Mouse (Mus musculus) hindbrain, embryonic 10.5 days (tissue): ENCODE results near the gene Ctnnbl1. TPM values are rescaled to one million over a fixed set of nuclear protein-coding genes. Genes with fewer than 3 reads are reported as not detected.
A peak's percentile ranks its signal among the peaks of the same experiment; 100 is the strongest.

ENCODE experiments used
- DNase-seq: peaks from one replicate; pipeline ENCODE4 v3.0.0-alpha.2; 2017; ENCODE audit warnings: low spot score
- H3K27ac ChIP-seq: fragments of 300-500 bp; sonication (generic); 2 replicates; pipeline ENCODE4 v1.5.1; 2016; ENCODE audit warnings: mild to moderate bottlenecking, moderate library complexity
- H3K27me3 ChIP-seq: fragments of 300-500 bp; sonication (generic); 2 replicates; pipeline ENCODE4 v1.6.1; 2016; ENCODE audit warnings: mild to moderate bottlenecking; ENCODE audit not compliant: poor library complexity, insufficient read depth, severe bottlenecking
- H3K36me3 ChIP-seq: fragments of 300-500 bp; sonication (generic); 2 replicates; pipeline ENCODE4 v1.6.1; 2016; ENCODE audit warnings: mild to moderate bottlenecking, moderate library complexity
- H3K4me1 ChIP-seq: fragments of 300-500 bp; sonication (generic); replicated peaks from 2 replicates; pipeline ENCODE4 v1.6.1; 2016; ENCODE audit warnings: mild to moderate bottlenecking
- H3K4me3 ChIP-seq: fragments of 300-500 bp; sonication (generic); 2 replicates; pipeline ENCODE4 v1.5.1; 2016; ENCODE audit warnings: mild to moderate bottlenecking, moderate library complexity
- H3K9me3 ChIP-seq: fragments of 300-500 bp; sonication (generic); 2 replicates; pipeline ENCODE4 v1.6.1; 2016; ENCODE audit warnings: mild to moderate bottlenecking, moderate library complexity
- WGBS: fragments of 180-500 bp; shearing (Covaris S2); methylation state at CpG from one replicate; pipeline ENCODE4 v1.1.7; 2016; 5-methylcytosine and 5-hydroxymethylcytosine counted together
- polyA plus RNA-seq: library from polyadenylated mRNA; unstranded; fragments of >200 nt; fragmentation: Nextera tagmentation; extraction: Ambion mirVana; gene quantifications from 2 replicates; pipeline ENCODE4 v1.2.1, GENCODE M21; 2016

Gene Ctnnbl1
- polyA plus RNA-seq, 1 experiment from 2014 or later, result 93.4 TPM

GRCm38 (mm10) chr2:157818576-157819320 is 81.5 kb downstream of the Ctnnbl1 start:
- 87% methylated on average over 15 of the region's 15 CpGs for WGBS
- Histone ChIP-seq H3K27me3 (no peaks in the 10 kb centered on the region), H3K9me3 (no peaks in the 10 kb centered on the region), H3K36me3 (peaks cover 47% of the 10 kb centered on the region), H3K27ac (peak overlapping the region; percentile 40), H3K4me3 (no peak overlapping the region), H3K4me1 (peaks cover 23% of the 10 kb centered on the region)
- no peak for DNase-seq

- H3K27me3 ChIP-seq, result no peaks in the 10 kb centered on the region
- H3K36me3 ChIP-seq, result peaks cover 53% of the 10 kb centered on the region
- 96% methylated on average over 12 of the region's 12 CpGs for WGBS
- H3K4me3 ChIP-seq, result no peak overlapping the region
- H3K27ac ChIP-seq, result 0 out of 2 replicates have a peak overlapping the region, but pooled peaks have one; percentile 0
- peaks cover 23% of the 10 kb centered on the region for H3K4me1 ChIP-seq
- H3K9me3 ChIP-seq, result no peaks in the 10 kb centered on the region
- no peak for DNase-seq
Measured at GRCm38 (mm10) chr2:157819401-157819800, 82.2 kb downstream of the Ctnnbl1 start.

- Histone ChIP-seq H3K9me3 (no peaks in the 10 kb centered on the region), H3K4me1 (peaks cover 23% of the 10 kb centered on the region), H3K4me3 (no peak overlapping the region), H3K27me3 (no peaks in the 10 kb centered on the region), H3K27ac (no peak overlapping the region), H3K36me3 (peaks cover 58% of the 10 kb centered on the region)
- 66% methylated on average over 4 of the region's 4 CpGs for WGBS
- DNase-seq, result no peak
Measured at GRCm38 (mm10) chr2:157821259-157821658, 84.1 kb downstream of the Ctnnbl1 start.

- Histone ChIP-seq H3K9me3 (no peaks in the 10 kb centered on the region), H3K36me3 (peaks cover 53% of the 10 kb centered on the region), H3K4me3 (no peak overlapping the region), H3K4me1 (peaks cover 18% of the 10 kb centered on the region), H3K27ac (no peak overlapping the region), H3K27me3 (no peaks in the 10 kb centered on the region)
- 92% methylated on average over 3 of the region's 3 CpGs for WGBS
- DNase-seq, result no peak
Measured at GRCm38 (mm10) chr2:157823456-157823855, 86.3 kb downstream of the Ctnnbl1 start.

- Histone ChIP-seq H3K4me1 (peaks cover 14% of the 10 kb centered on the region), H3K27ac (no peak overlapping the region), H3K27me3 (no peaks in the 10 kb centered on the region), H3K9me3 (no peaks in the 10 kb centered on the region), H3K4me3 (no peak overlapping the region), H3K36me3 (peaks cover 48% of the 10 kb centered on the region)
- DNase-seq, result no peak
- WGBS, result 95% methylated on average over 11 of the region's 11 CpGs
Measured at GRCm38 (mm10) chr2:157824249-157824648, 87.0 kb downstream of the Ctnnbl1 start.

GRCm38 (mm10) chr2:157830101-157830500 is 92.9 kb downstream of the Ctnnbl1 start:
- no peak overlapping the region for H3K27ac ChIP-seq
- WGBS, result 88% methylated on average over 6 of the region's 6 CpGs
- H3K4me1 ChIP-seq, result 0 out of 2 replicates have a peak, but pooled peaks cover 3% of the 10 kb centered on the region
- peaks cover 17% of the 10 kb centered on the region; the same call in 1 of the 2 replicates for H3K36me3 ChIP-seq
- no peaks in the 10 kb centered on the region for H3K9me3 ChIP-seq
- DNase-seq, result no peak
- H3K4me3 ChIP-seq, result no peak overlapping the region
- no peaks in the 10 kb centered on the region for H3K27me3 ChIP-seq

GRCm38 (mm10) chr2:157830620-157831354 is 93.6 kb downstream of the Ctnnbl1 start:
- Histone ChIP-seq H3K36me3 (0 out of 2 replicates have a peak, but pooled peaks cover 14% of the 10 kb centered on the region), H3K27ac (no peak overlapping the region), H3K4me3 (no peak overlapping the region), H3K9me3 (no peaks in the 10 kb centered on the region), H3K27me3 (no peaks in the 10 kb centered on the region), H3K4me1 (0 out of 2 replicates have a peak, but pooled peaks cover 3% of the 10 kb centered on the region)
- 88% methylated on average over 10 of the region's 10 CpGs for WGBS
- no peak for DNase-seq

- Histone ChIP-seq H3K4me3 (no peak overlapping the region), H3K4me1 (peaks cover 21% of the 10 kb centered on the region), H3K36me3 (peaks cover 34% of the 10 kb centered on the region), H3K9me3 (no peaks in the 10 kb centered on the region), H3K27me3 (no peaks in the 10 kb centered on the region), H3K27ac (no peak overlapping the region)
- no peak for DNase-seq
- WGBS, result 75% methylated on average over 8 of the region's 8 CpGs
Measured at GRCm38 (mm10) chr2:157837050-157837449, 99.8 kb downstream of the Ctnnbl1 start.

- DNase-seq, result no peak
- peaks cover 21% of the 10 kb centered on the region for H3K4me1 ChIP-seq
- H3K9me3 ChIP-seq, result no peaks in the 10 kb centered on the region
- no peaks in the 10 kb centered on the region for H3K27me3 ChIP-seq
- WGBS, result 93% methylated on average over 13 of the region's 13 CpGs
- H3K36me3 ChIP-seq, result peaks cover 34% of the 10 kb centered on the region
- no peak overlapping the region for H3K27ac ChIP-seq
- H3K4me3 ChIP-seq, result no peak overlapping the region
Measured at GRCm38 (mm10) chr2:157838206-157838923, 101.2 kb downstream of the Ctnnbl1 start.

- Histone ChIP-seq H3K27me3 (no peaks in the 10 kb centered on the region), H3K27ac (no peak overlapping the region), H3K9me3 (no peaks in the 10 kb centered on the region), H3K4me3 (no peak overlapping the region), H3K36me3 (peaks cover 34% of the 10 kb centered on the region), H3K4me1 (peaks cover 23% of the 10 kb centered on the region)
- DNase-seq, result no peak
Measured at GRCm38 (mm10) chr2:157840641-157841078, 103.5 kb downstream of the Ctnnbl1 start.

- H3K27ac ChIP-seq, result no peak overlapping the region; the same call in 1 of the 2 replicates
- DNase-seq, result no peak
- peaks cover 23% of the 10 kb centered on the region for H3K4me1 ChIP-seq
- H3K9me3 ChIP-seq, result no peaks in the 10 kb centered on the region
- H3K4me3 ChIP-seq, result no peak overlapping the region
- WGBS, result 80% methylated on average over 6 of the region's 6 CpGs
- H3K36me3 ChIP-seq, result peaks cover 34% of the 10 kb centered on the region
- H3K27me3 ChIP-seq, result no peaks in the 10 kb centered on the region
Measured at GRCm38 (mm10) chr2:157841121-157841520, 103.9 kb downstream of the Ctnnbl1 start.

- 83% methylated on average over 2 of the region's 2 CpGs for WGBS
- no peaks in the 10 kb centered on the region for H3K9me3 ChIP-seq
- no peaks in the 10 kb centered on the region for H3K36me3 ChIP-seq
- DNase-seq, result no peak
- H3K4me1 ChIP-seq, result peaks cover 20% of the 10 kb centered on the region
- H3K4me3 ChIP-seq, result no peak overlapping the region
- no peak overlapping the region for H3K27ac ChIP-seq
- H3K27me3 ChIP-seq, result no peaks in the 10 kb centered on the region
Measured at GRCm38 (mm10) chr2:157844746-157845145, 107.5 kb downstream of the Ctnnbl1 start.
